Mouse (Mus musculus): Measurements from ENCODE around the gene Slc39a11.

DNA sequence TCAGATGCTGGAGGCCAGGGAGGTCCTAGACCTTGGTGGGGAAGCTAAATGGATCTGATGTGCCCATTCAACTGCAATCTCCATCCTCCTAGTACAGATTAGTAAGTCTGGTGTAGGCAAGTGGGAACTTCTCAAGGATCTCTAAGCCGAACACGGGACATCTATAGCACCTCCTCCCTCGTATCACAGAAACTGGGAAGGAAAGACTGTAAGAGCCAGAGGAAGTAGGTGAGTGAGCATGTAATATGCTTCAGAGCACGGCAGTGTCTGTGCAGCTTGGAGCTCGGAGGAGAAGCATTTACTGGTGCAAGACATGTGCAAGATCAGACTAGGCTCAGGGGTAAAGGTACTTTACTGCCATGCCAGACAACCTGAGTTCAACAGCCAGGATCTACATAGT lies 19.0 kb upstream of the Slc39a11 start:
- TF ChIP-seq CTCF (IDR thresholded peaks at IDR 0.05; ENCODE audit: insufficient read depth, low read length) (no peak), POLR2A (IDR thresholded peaks at IDR 0.05; ENCODE audit: borderline replicate concordance, extremely low read depth, low read depth, low read length) (no peak)
